9 mouse cellular contexts compared by ENCODE assay signal in the genomic region with DNA sequence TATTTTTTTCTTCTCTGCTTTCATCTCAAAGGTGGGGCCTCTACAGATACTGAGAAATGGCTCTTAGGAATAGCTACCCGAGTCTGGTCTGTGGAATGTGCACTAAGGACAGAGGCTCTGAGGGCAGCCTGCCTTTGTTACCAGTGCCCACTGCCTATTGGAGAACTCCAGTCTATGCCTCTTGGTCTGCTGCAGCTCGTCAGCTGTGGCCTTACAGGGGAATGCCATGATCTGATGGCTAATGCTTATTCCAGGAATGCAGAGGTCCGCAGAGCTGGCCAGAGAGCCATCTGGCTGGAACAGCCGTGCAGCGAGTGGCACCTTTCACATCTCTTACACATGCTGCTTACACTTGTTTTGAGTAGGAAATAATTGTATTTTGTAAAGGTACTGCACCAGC. TPM values are rescaled to one million over a fixed set of nuclear protein-coding genes. Genes with fewer than 3 reads are reported as not detected.
DNase-seq lines count a peak whose midpoint lies in the region; ATAC-seq and TF ChIP-seq lines count a peak whose summit lies in the region.
"Had no signal": no experiment of that assay in that cellular context is flagged by ENCODE, and none has a peak within 500 bp of the region (broad histone marks: within the 10 kb centered on the region; RNA-seq: fewer than 3 reads in every experiment).

No protein-coding gene starts in this region.

- TF ChIP-seq CTCF in cortical plate, adult 2 months (IDR thresholded peaks at IDR 0.05; ENCODE audit: extremely low read depth, insufficient read depth, low read length), result no peak

- peaks cover 47% of the 10 kb centered on the region for H3K4me1 ChIP-seq in heart, embryonic 10.5 days
- peaks cover 22% of the 10 kb centered on the region for H3K4me1 ChIP-seq in cortical plate, adult 2 months (ENCODE audit: control insufficient read depth, insufficient read depth, low read length)
- H3K4me1 ChIP-seq in hindbrain, embryonic 13.5 days (replicated peaks), result peaks cover 75% of the 10 kb centered on the region
- peaks cover 61% of the 10 kb centered on the region for H3K4me1 ChIP-seq in midbrain, embryonic 13.5 days (replicated peaks)

- H3K27ac ChIP-seq in heart, embryonic 10.5 days, result peak overlapping the region; percentile 71
- no peak overlapping the region for H3K27ac ChIP-seq in cortical plate, adult 2 months (ENCODE audit: insufficient read depth, low read length)
- H3K27ac ChIP-seq in hindbrain, embryonic 13.5 days, result peak overlapping the region; percentile 40; the same call in 1 of the 2 replicates
- no peak overlapping the region for H3K27ac ChIP-seq in midbrain, embryonic 13.5 days

- H3K4me3 ChIP-seq in heart, embryonic 10.5 days, result peak overlapping the region; percentile 85
- peak overlapping the region; percentile 83 for H3K4me3 ChIP-seq in cortical plate, adult 2 months (ENCODE audit: insufficient read depth, low read length)
- H3K4me3 ChIP-seq in hindbrain, embryonic 13.5 days, result peak overlapping the region; percentile 91
- H3K4me3 ChIP-seq in midbrain, embryonic 13.5 days (replicated peaks), result peak overlapping the region; percentile 93

- no peaks in the 10 kb centered on the region for H3K27me3 ChIP-seq in heart, embryonic 10.5 days (ENCODE audit: insufficient read depth, poor library complexity, severe bottlenecking)
- H3K27me3 ChIP-seq in hindbrain, embryonic 13.5 days, result no peaks in the 10 kb centered on the region
- H3K27me3 ChIP-seq in midbrain, embryonic 13.5 days, result no peaks in the 10 kb centered on the region

- DNase-seq in heart, embryonic 10.5 days (ENCODE audit: low spot score), result peak; percentile 88
- DNase-seq in heart, adult 9 months (ENCODE audit: low spot score in 2 of 2), result no peak
- DNase-seq in ovary, postnatal 36 days (ENCODE audit: low spot score), result no peak
- DNase-seq in right cerebral cortex, adult 18-20 months, result no peak
- DNase-seq in liver, result no peak
- DNase-seq: gastrocnemius, postnatal 25 days had no signal

- 25% methylated on average over 5 of the region's 5 CpGs for WGBS in heart, embryonic 10.5 days
- WGBS in hindbrain, embryonic 13.5 days, result 49% methylated on average over 5 of the region's 5 CpGs
- WGBS in midbrain, embryonic 13.5 days, result 62% methylated on average over 5 of the region's 5 CpGs

- ATAC-seq in hindbrain, embryonic 13.5 days (ENCODE audit: low FRiP score), result no peak
- ATAC-seq in midbrain, embryonic 13.5 days, result no peak

- peak overlapping the region; percentile 99 for H3K9ac ChIP-seq in hindbrain, embryonic 13.5 days
- peak overlapping the region; percentile 100 for H3K9ac ChIP-seq in midbrain, embryonic 13.5 days (replicated peaks)

- peak overlapping the region; percentile 76 for H3K4me2 ChIP-seq in hindbrain, embryonic 13.5 days
- H3K4me2 ChIP-seq in midbrain, embryonic 13.5 days (replicated peaks), result peak overlapping the region; percentile 81

- H3K9me3 ChIP-seq in heart, embryonic 10.5 days, result no peaks in the 10 kb centered on the region
- H3K9me3 ChIP-seq in hindbrain, embryonic 13.5 days, result no peaks in the 10 kb centered on the region
- no peaks in the 10 kb centered on the region for H3K9me3 ChIP-seq in midbrain, embryonic 13.5 days

- peaks cover 32% of the 10 kb centered on the region for H3K36me3 ChIP-seq in heart, embryonic 10.5 days
- H3K36me3 ChIP-seq in hindbrain, embryonic 13.5 days, result peaks cover 21% of the 10 kb centered on the region
- peaks cover 17% of the 10 kb centered on the region for H3K36me3 ChIP-seq in midbrain, embryonic 13.5 days

- no peak for TF ChIP-seq POLR2A in cortical plate, adult 2 months (IDR thresholded peaks at IDR 0.05; ENCODE audit: extremely low read depth, insufficient read depth, low read length)

RNA-seq across cellular contexts. Expression of a gene that starts 2.4 kb away (rescaled TPM):
- polyA plus RNA-seq in heart, embryonic 10.5 days (2016; fragmentation: Nextera tagmentation; extraction: Ambion mirVana), result 103 and 116 TPM in 2 replicates
- 772 and 816 TPM in 2 replicates for polyA plus RNA-seq in cortical plate, adult 2 months (2012; rRNA removed)
- 192 and 203 TPM in 2 replicates for polyA plus RNA-seq in hindbrain, embryonic 13.5 days (2015; fragmentation: Nextera tagmentation; extraction: Ambion mirVana)
- polyA plus RNA-seq in midbrain, embryonic 13.5 days (2015; fragmentation: Nextera tagmentation; extraction: Ambion mirVana), result 172 and 185 TPM in 2 replicates

RNA-seq across cellular contexts. Expression of a gene that starts 32.5 kb away (rescaled TPM):
- polyA plus RNA-seq in heart, embryonic 10.5 days (2016; fragmentation: Nextera tagmentation; extraction: Ambion mirVana), result 50.0 and 61.3 TPM in 2 replicates
- polyA plus RNA-seq in cortical plate, adult 2 months (2012; rRNA removed), result 49.4 and 53.1 TPM in 2 replicates
- 75.2 and 82.1 TPM in 2 replicates for polyA plus RNA-seq in hindbrain, embryonic 13.5 days (2015; fragmentation: Nextera tagmentation; extraction: Ambion mirVana)
- polyA plus RNA-seq in midbrain, embryonic 13.5 days (2015; fragmentation: Nextera tagmentation; extraction: Ambion mirVana), result 78.1 and 78.8 TPM in 2 replicates

Comparison
In these comparisons a context has a peak if more than half of its experiments do, and no peak if none do; other contexts are left out.
1. H3K27ac ChIP-seq: peak in heart, embryonic 10.5 days (single experiment) and hindbrain, embryonic 13.5 days (single experiment); none in cortical plate, adult 2 months (single experiment) and midbrain, embryonic 13.5 days (single experiment).
2. Peak in every context shown above with its lines, with median percentiles within 50 percentile points of each other: H3K4me3 ChIP-seq.